Mouse (Mus musculus) lung, embryonic 16.5 days (tissue): Measurements from ENCODE around the gene Cdr2. TPM values are rescaled to one million over a fixed set of nuclear protein-coding genes. Genes with fewer than 3 reads are reported as not detected.

Experiments used
- ATAC-seq: fragments of 200-750 bp; cut with Nextera tagmentation; 2 replicates; pipeline ENCODE4 v1.8.0; 2017; ENCODE audit warnings: low read depth, mild to moderate bottlenecking, moderate library complexity
- H3K27ac ChIP-seq: fragments of 300-500 bp; sonication (generic); 2 replicates; pipeline ENCODE4 v1.5.1; 2014; ENCODE audit warnings: mild to moderate bottlenecking, control low read depth, low read length
- H3K27me3 ChIP-seq: fragments of 300-500 bp; sonication (generic); 2 replicates; pipeline ENCODE4 v1.6.1; 2014; ENCODE audit warnings: low read depth, low read length, mixed read lengths; ENCODE audit not compliant: control insufficient read depth, insufficient read depth
- H3K36me3 ChIP-seq: fragments of 300-500 bp; sonication (generic); 2 replicates; pipeline ENCODE4 v1.6.1; 2014; ENCODE audit warnings: low read length; ENCODE audit not compliant: control insufficient read depth, insufficient read depth
- H3K4me1 ChIP-seq: fragments of 300-500 bp; sonication (generic); replicated peaks from 2 replicates; pipeline ENCODE4 v1.6.1; 2014; ENCODE audit warnings: low read length, mixed read lengths; ENCODE audit not compliant: control insufficient read depth, insufficient read depth
- H3K4me2 ChIP-seq: fragments of 300-500 bp; sonication (generic); 2 replicates; pipeline ENCODE4 v1.6.1; 2014; ENCODE audit warnings: low read depth, low read length, control low read depth
- H3K4me3 ChIP-seq: fragments of 300-500 bp; sonication (generic); 2 replicates; pipeline ENCODE4 v1.5.1; 2014; ENCODE audit warnings: mild to moderate bottlenecking, low read length, control low read depth
- H3K9ac ChIP-seq: fragments of 300-500 bp; sonication (generic); 2 replicates; pipeline ENCODE4 v1.6.1; 2014; ENCODE audit warnings: low read length, control low read depth
- H3K9me3 ChIP-seq: fragments of 300-500 bp; sonication (generic); 2 replicates; pipeline ENCODE4 v1.6.1; 2016; ENCODE audit warnings: low read length; ENCODE audit not compliant: control insufficient read depth
- WGBS: fragments of 180-500 bp; shearing (Covaris S2); extraction: QIAGEN DNeasy Blood & Tissue Kit; methylation state at CpG from one replicate; pipeline ENCODE4 v1.1.7; 2014; 5-methylcytosine and 5-hydroxymethylcytosine counted together
- polyA plus RNA-seq: library from polyadenylated mRNA; unstranded; fragments of >200 nt; fragmentation: Nextera tagmentation; extraction: Ambion mirVana; gene quantifications from 2 replicates; pipeline ENCODE4 v1.2.1, GENCODE M21; 2015

Gene Cdr2
- polyA plus RNA-seq, 1 experiment from 2014 or later = 8.5 TPM

DNA sequence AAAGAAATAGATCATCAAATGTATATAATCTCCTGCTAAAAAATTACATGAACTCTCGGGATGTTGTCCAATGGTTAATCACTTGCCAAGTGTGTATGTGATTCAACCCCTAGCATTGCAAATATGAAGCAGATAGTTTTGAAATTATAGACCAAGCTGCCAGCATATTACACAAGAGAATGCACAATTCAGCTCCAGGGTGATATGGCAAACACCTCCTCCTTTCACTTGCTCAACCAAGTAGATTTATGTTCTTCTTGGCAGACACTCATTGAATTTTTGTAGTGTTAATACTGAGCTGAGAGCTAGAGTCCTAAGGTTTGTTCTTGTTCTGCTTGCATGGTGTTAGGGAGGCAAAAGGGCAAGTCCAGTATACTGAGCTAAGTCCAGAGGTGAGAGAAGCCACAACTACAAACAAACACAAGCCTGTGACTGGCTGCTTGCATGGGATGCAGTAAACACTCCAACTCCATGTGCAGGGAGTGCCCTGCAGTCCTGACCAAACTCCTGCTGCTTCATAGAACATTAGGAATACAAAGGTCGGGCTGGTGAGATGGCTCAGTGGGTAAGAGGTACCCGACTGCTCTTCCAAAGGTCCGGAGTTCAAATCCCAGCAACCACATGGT lies 21.8 kb upstream of the Cdr2 start:
- no peak for ATAC-seq
- H3K9me3 ChIP-seq = no peaks in the 10 kb centered on the region
- no peak overlapping the region for H3K9ac ChIP-seq
- 62% methylated on average over 4 of the region's 4 CpGs for WGBS
- H3K27ac ChIP-seq = no peak overlapping the region
- H3K36me3 ChIP-seq = no peaks in the 10 kb centered on the region
- no peak overlapping the region for H3K4me2 ChIP-seq
- 0 out of 2 replicates have a peak, but pooled peaks cover 2% of the 10 kb centered on the region for H3K27me3 ChIP-seq
- H3K4me3 ChIP-seq = no peak overlapping the region
- H3K4me1 ChIP-seq = no peaks in the 10 kb centered on the region

- no peak for ATAC-seq
- 79% methylated on average over 5 of the region's 5 CpGs for WGBS
- H3K9me3 ChIP-seq = no peaks in the 10 kb centered on the region
Observed at GRCm38 (mm10) chr7:121002407-121002928, 20.4 kb upstream of the Cdr2 start.

GRCm38 (mm10) chr7:121001879-121002278 lies 19.8 kb upstream of the Cdr2 start:
- no peaks in the 10 kb centered on the region for H3K9me3 ChIP-seq
- no peaks in the 10 kb centered on the region for H3K36me3 ChIP-seq
- H3K4me3 ChIP-seq = no peak overlapping the region
- no peak overlapping the region for H3K9ac ChIP-seq
- no peak for ATAC-seq
- H3K27ac ChIP-seq = no peak overlapping the region
- H3K27me3 ChIP-seq = 0 out of 2 replicates have a peak, but pooled peaks cover 2% of the 10 kb centered on the region
- H3K4me2 ChIP-seq = no peak overlapping the region
- no peaks in the 10 kb centered on the region for H3K4me1 ChIP-seq
- WGBS = 74% methylated on average over 3 of the region's 3 CpGs

More at GRCm38 (mm10) chr7:121002407-121002928, 20.4 kb upstream of the Cdr2 start:
- no peak overlapping the region for H3K4me2 ChIP-seq
- no peak overlapping the region for H3K4me3 ChIP-seq
- no peak overlapping the region for H3K9ac ChIP-seq
- no peaks in the 10 kb centered on the region for H3K36me3 ChIP-seq
- H3K27me3 ChIP-seq = 0 out of 2 replicates have a peak, but pooled peaks cover 2% of the 10 kb centered on the region
- H3K4me1 ChIP-seq = no peaks in the 10 kb centered on the region
- no peak overlapping the region for H3K27ac ChIP-seq

- Histone ChIP-seq H3K9me3 (no peaks in the 10 kb centered on the region), H3K36me3 (no peaks in the 10 kb centered on the region), H3K9ac (no peak overlapping the region), H3K27me3 (no peaks in the 10 kb centered on the region), H3K4me2 (no peak overlapping the region), H3K4me3 (no peak overlapping the region), H3K27ac (no peak overlapping the region), H3K4me1 (no peaks in the 10 kb centered on the region)
- no peak for ATAC-seq
- WGBS = 56% methylated on average over 3 of the region's 3 CpGs
Observed at GRCm38 (mm10) chr7:121000065-121000822, 18.1 kb upstream of the Cdr2 start.

DNA sequence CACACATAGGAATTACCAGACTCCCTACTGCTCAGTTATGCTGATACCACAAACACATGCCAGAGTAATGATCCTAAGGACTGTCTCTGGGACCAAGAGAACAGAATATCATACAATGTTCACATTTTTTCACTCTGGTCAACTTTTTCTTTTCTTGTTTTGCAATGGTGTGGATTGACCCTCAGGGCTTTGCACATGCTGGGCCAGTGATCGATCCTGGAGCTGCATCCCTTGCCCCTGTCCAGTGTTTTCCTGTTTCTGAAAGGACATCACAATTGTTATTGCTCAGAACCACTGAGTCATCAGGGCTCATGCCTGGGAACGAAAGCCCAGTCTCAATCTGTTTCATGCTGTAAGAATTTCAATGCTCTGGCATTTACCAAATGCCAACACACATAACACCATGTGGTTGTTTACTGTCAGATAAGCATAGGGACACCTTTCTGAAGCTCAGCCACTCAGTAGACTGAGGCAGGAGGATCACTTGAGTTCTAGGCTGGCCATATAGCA lies 17.0 kb upstream of the Cdr2 start:
- H3K36me3 ChIP-seq = no peaks in the 10 kb centered on the region
- no peak overlapping the region for H3K27ac ChIP-seq
- H3K9ac ChIP-seq = no peak overlapping the region
- no peaks in the 10 kb centered on the region for H3K9me3 ChIP-seq
- no peak overlapping the region for H3K4me2 ChIP-seq
- 71% methylated on average over 2 of the region's 2 CpGs for WGBS
- no peaks in the 10 kb centered on the region for H3K4me1 ChIP-seq
- no peak overlapping the region for H3K4me3 ChIP-seq
- no peak for ATAC-seq
- H3K27me3 ChIP-seq = no peaks in the 10 kb centered on the region

GRCm38 (mm10) chr7:120991191-120991590 lies 9.1 kb upstream of the Cdr2 start:
- Histone ChIP-seq H3K27me3 (peaks cover 1% of the 10 kb centered on the region; the same call in 1 of the 2 replicates), H3K9me3 (peaks cover 3% of the 10 kb centered on the region; the same call in 1 of the 2 replicates), H3K36me3 (no peaks in the 10 kb centered on the region), H3K4me3 (no peak overlapping the region), H3K4me1 (no peaks in the 10 kb centered on the region), H3K27ac (no peak overlapping the region), H3K4me2 (no peak overlapping the region), H3K9ac (no peak overlapping the region)
- WGBS = 76% methylated on average over 8 of the region's 8 CpGs
- no peak for ATAC-seq

DNA sequence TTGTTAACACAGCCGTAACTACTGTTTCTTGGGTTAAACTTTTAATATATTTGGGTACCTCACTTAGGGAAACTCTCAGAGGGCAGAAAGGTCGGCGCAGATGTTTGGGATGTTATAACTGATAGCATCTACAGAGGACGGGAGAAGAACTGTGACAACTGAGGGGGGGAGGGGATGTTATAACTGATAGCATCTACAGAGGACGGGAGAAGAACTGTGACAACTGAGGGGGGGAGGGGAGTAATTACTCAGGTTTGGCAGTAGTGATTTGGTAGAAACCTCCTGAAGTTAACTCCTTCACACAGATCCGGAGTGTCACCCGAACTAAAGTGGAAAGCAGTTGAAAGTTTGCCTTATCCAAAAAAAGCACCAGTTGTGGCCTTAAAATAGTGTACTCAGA lies 856 bp upstream of the Cdr2 start:
- ATAC-seq = no peak
- H3K4me3 ChIP-seq = peak overlapping the region; percentile 88
- H3K9ac ChIP-seq = peak overlapping the region; percentile 78
- H3K36me3 ChIP-seq = no peaks in the 10 kb centered on the region
- H3K9me3 ChIP-seq = no peaks in the 10 kb centered on the region
- H3K4me1 ChIP-seq = peaks cover 10% of the 10 kb centered on the region
- H3K27me3 ChIP-seq = peaks cover 6% of the 10 kb centered on the region; the same call in 1 of the 2 replicates
- H3K4me2 ChIP-seq = peak overlapping the region; percentile 87
- H3K27ac ChIP-seq = peak overlapping the region; percentile 44; the same call in 1 of the 2 replicates
- WGBS = 4% methylated on average over 7 of the region's 7 CpGs

GRCm38 (mm10) chr7:120980931-120981924 lies 884 bp downstream of the Cdr2 start:
- Histone ChIP-seq H3K4me1 (peaks cover 17% of the 10 kb centered on the region), H3K27ac (peak overlapping the region; percentile 20), H3K9me3 (no peaks in the 10 kb centered on the region), H3K27me3 (peaks cover 5% of the 10 kb centered on the region; the same call in 1 of the 2 replicates), H3K4me2 (peak overlapping the region; percentile 93), H3K36me3 (no peaks in the 10 kb centered on the region), H3K9ac (peak overlapping the region; percentile 78), H3K4me3 (peak overlapping the region; percentile 88)
- ATAC-seq = peak; percentile 47
- 6% methylated on average over 35 of the region's 39 CpGs for WGBS
